Mouse (Mus musculus): Measurements from ENCODE around the gene Nptn.

Nptn gene

GRCm38 (mm10) chr9:58656396-58656795 is 74.4 kb downstream of the Nptn start:
- peak in 1 of 2 experiments; percentile 19 for DNase-seq (ENCODE audit: low spot score in 2 of 2)

- DNase-seq (ENCODE audit: low spot score in 2 of 2), result peak in 1 of 2 experiments; percentile 24
Observed at GRCm38 (mm10) chr9:58656824-58657223, 74.8 kb downstream of the Nptn start.

GRCm38 (mm10) chr9:58657735-58658512 is 75.9 kb downstream of the Nptn start:
- DNase-seq (ENCODE audit: low spot score in 2 of 2), result peak in 1 of 2 experiments; percentile 15

- DNase-seq (ENCODE audit: low spot score in 2 of 2), result peak in 1 of 2 experiments; percentile 15
Observed at GRCm38 (mm10) chr9:58658596-58659309, 76.7 kb downstream of the Nptn start.

- DNase-seq (ENCODE audit: low spot score in 2 of 2), result peak in 1 of 2 experiments; percentile 14
Observed at GRCm38 (mm10) chr9:58659331-58659730, 77.3 kb downstream of the Nptn start.

GRCm38 (mm10) chr9:58659989-58660388 is 77.9 kb downstream of the Nptn start:
- no peak for DNase-seq (ENCODE audit: low spot score in 2 of 2)

GRCm38 (mm10) chr9:58660673-58661072 is 78.6 kb downstream of the Nptn start:
- no peak for DNase-seq (ENCODE audit: low spot score in 2 of 2)

- no peak for DNase-seq (ENCODE audit: low spot score in 2 of 2)
Observed at GRCm38 (mm10) chr9:58662007-58662406, 80.0 kb downstream of the Nptn start.

GRCm38 (mm10) chr9:58662791-58663190 is 80.8 kb downstream of the Nptn start:
- no peak for DNase-seq (ENCODE audit: low spot score in 2 of 2)

GRCm38 (mm10) chr9:58665492-58665891 is 83.5 kb downstream of the Nptn start:
- DNase-seq (ENCODE audit: low spot score in 2 of 2), result no peak

- DNase-seq (ENCODE audit: low spot score in 2 of 2), result no peak
Observed at GRCm38 (mm10) chr9:58666191-58666590, 84.2 kb downstream of the Nptn start.

- DNase-seq (ENCODE audit: low spot score in 2 of 2), result no peak
Observed at GRCm38 (mm10) chr9:58667244-58667643, 85.2 kb downstream of the Nptn start.

GRCm38 (mm10) chr9:58668171-58668570 is 86.1 kb downstream of the Nptn start:
- DNase-seq (ENCODE audit: low spot score in 2 of 2), result no peak

- DNase-seq (ENCODE audit: low spot score in 2 of 2), result no peak
Observed at GRCm38 (mm10) chr9:58669071-58669470, 87.0 kb downstream of the Nptn start.

- DNase-seq (ENCODE audit: low spot score in 2 of 2), result no peak
Observed at GRCm38 (mm10) chr9:58669819-58670218, 87.8 kb downstream of the Nptn start.

GRCm38 (mm10) chr9:58672474-58672873 is 90.4 kb downstream of the Nptn start:
- no peak for DNase-seq (ENCODE audit: low spot score in 2 of 2)

GRCm38 (mm10) chr9:58674736-58675135 is 92.7 kb downstream of the Nptn start:
- no peak for DNase-seq (ENCODE audit: low spot score in 2 of 2)

GRCm38 (mm10) chr9:58675371-58675770 is 93.3 kb downstream of the Nptn start:
- DNase-seq (ENCODE audit: low spot score in 2 of 2), result peak in 1 of 2 experiments; percentile 18

GRCm38 (mm10) chr9:58681411-58681810 is 99.4 kb downstream of the Nptn start:
- no peak for DNase-seq (ENCODE audit: low spot score in 2 of 2)

- DNase-seq (ENCODE audit: low spot score in 2 of 2), result no peak
Observed at GRCm38 (mm10) chr9:58682106-58682505, 100.1 kb downstream of the Nptn start.

GRCm38 (mm10) chr9:58683372-58683771 is 101.3 kb downstream of the Nptn start:
- DNase-seq (ENCODE audit: low spot score in 2 of 2), result no peak

- no peak for DNase-seq (ENCODE audit: low spot score in 2 of 2)
Observed at GRCm38 (mm10) chr9:58685290-58685689, 103.2 kb downstream of the Nptn start.

GRCm38 (mm10) chr9:58688076-58688475 is 106.0 kb downstream of the Nptn start:
- no peak for DNase-seq (ENCODE audit: low spot score in 2 of 2)
